Mouse (Mus musculus) stomach, postnatal 0 days (tissue): Measurements from ENCODE around the gene Traf6. TPM values are rescaled to one million over a fixed set of nuclear protein-coding genes. Genes with fewer than 3 reads are reported as not detected.

ENCODE experiments used
- ATAC-seq: fragments of 200-750 bp; cut with Nextera tagmentation; 2 replicates; pipeline ENCODE4 v1.8.0; 2017; ENCODE audit not compliant: low FRiP score, low TSS enrichment
- DNase-seq: peaks from one replicate; pipeline ENCODE4 v3.0.0-alpha.2; 2016; ENCODE audit warnings: low spot score
- H3K27ac ChIP-seq: fragments of 300-500 bp; sonication (generic); replicated peaks from 2 replicates; pipeline ENCODE4 v1.5.1; 2014; ENCODE audit warnings: mild to moderate bottlenecking, control low read depth
- H3K27me3 ChIP-seq: fragments of 300-500 bp; sonication (generic); 2 replicates; pipeline ENCODE4 v1.6.1; 2014; ENCODE audit warnings: low read length; ENCODE audit not compliant: control insufficient read depth, insufficient read depth
- H3K36me3 ChIP-seq: fragments of 300-500 bp; sonication (generic); 2 replicates; pipeline ENCODE4 v1.6.1; 2014; ENCODE audit warnings: low read length, mixed read lengths; ENCODE audit not compliant: control insufficient read depth, insufficient read depth
- H3K4me1 ChIP-seq: fragments of 300-500 bp; sonication (generic); replicated peaks from 2 replicates; pipeline ENCODE4 v1.6.1; 2014; ENCODE audit warnings: antibody characterized with exemption; ENCODE audit not compliant: control insufficient read depth, insufficient read depth
- H3K4me2 ChIP-seq: fragments of 300-500 bp; sonication (generic); replicated peaks from 2 replicates; pipeline ENCODE4 v1.6.1; 2014; ENCODE audit warnings: low read depth, mild to moderate bottlenecking, control low read depth, moderate library complexity
- H3K4me3 ChIP-seq: fragments of 300-500 bp; sonication (generic); 2 replicates; pipeline ENCODE4 v1.5.1; 2014; ENCODE audit warnings: low read depth, low read length, control low read depth
- H3K9ac ChIP-seq: fragments of 300-500 bp; sonication (generic); 2 replicates; pipeline ENCODE4 v1.6.1; 2014; ENCODE audit warnings: mild to moderate bottlenecking, low read length, control low read depth, mixed read lengths
- H3K9me3 ChIP-seq: fragments of 300-500 bp; sonication (generic); 2 replicates; pipeline ENCODE4 v1.6.1; 2016; ENCODE audit warnings: low read length; ENCODE audit not compliant: control insufficient read depth
- CTCF ChIP-seq: IDR thresholded peaks from 2 replicates; pipeline ENCODE4 v1.5.1; 2016; ENCODE audit warnings: antibody characterized with exemption, low read depth, mild to moderate bottlenecking, moderate library complexity
- EP300 ChIP-seq: optimal IDR thresholded peaks from 2 replicates; pipeline ENCODE3; 2016; ENCODE audit warnings: antibody characterized with exemption
- WGBS: fragments of 180-500 bp; shearing (Covaris S2); extraction: QIAGEN DNeasy Blood & Tissue Kit; methylation state at CpG from one replicate; pipeline ENCODE4 v1.1.7; 2014; 5-methylcytosine and 5-hydroxymethylcytosine counted together
- polyA plus RNA-seq: library from polyadenylated mRNA; unstranded; fragments of >200 nt; fragmentation: Nextera tagmentation; extraction: Ambion mirVana; gene quantifications from 2 replicates; pipeline ENCODE4 v1.2.1, GENCODE M21; 2015

Traf6 gene
- 4.4 and 4.5 TPM in 2 replicates for polyA plus RNA-seq

DNA sequence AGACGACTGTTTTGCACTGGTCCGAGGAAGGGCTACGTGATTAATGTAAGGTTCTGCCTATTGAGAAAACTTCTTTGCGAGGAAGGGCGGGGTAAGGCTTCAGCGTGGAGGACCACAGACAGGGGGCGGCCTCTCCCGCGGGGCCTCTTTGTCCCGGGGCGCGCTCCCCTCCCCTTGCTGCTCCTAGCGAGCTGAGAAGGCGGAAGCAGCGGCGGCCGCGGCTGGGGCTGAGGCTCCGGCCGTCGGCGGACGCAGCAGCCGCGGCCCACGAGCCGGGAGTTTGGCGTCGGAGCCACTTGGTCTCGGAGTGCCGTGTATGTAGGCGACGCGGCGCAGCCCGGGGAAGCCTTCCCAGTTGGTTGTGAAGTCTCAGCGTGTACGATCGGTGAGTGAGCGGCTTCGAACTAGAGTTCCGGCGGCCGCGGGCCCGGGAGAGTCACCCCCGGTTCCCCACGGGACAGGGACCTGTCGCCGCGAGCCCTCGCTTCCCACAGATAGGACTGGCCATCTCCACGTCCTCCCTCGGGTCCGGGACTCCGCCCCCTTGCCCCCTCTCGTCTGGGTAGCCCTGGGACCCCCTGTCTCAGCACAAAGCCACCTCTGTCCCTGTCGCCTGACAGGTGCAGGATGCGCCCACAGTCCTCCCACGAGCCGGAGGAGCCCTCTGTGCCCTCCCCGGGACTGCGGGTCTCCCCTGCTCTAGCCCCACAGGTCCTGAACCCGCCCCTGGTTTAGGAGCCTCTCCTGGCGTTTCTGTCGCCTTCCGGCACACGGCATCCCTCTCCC lies at the start of gene Traf6:
Gene Traf6 (plus strand): TSS at position 194 of the 786 bp plus-strand sequence.
- DNase-seq = peak; percentile 92
- Histone ChIP-seq H3K27ac (peak within 1 kb of the TSS; percentile 56), H3K4me1 (no peaks in the 10 kb centered on the region), H3K4me3 (peak within 1 kb of the TSS; percentile 99), H3K36me3 (no peaks in the 10 kb centered on the region; the same call in 1 of the 2 replicates), H3K9me3 (no peaks in the 10 kb centered on the region), H3K9ac (peak within 1 kb of the TSS; percentile 96), H3K4me2 (peak within 1 kb of the TSS; percentile 93), H3K27me3 (no peaks in the 10 kb centered on the region)
- peak; percentile 88 for TF ChIP-seq CTCF
- TF ChIP-seq EP300 = no peak
- ATAC-seq = peak; percentile 96
- under 1% methylated on average over 67 of the region's 68 CpGs for WGBS

DNA sequence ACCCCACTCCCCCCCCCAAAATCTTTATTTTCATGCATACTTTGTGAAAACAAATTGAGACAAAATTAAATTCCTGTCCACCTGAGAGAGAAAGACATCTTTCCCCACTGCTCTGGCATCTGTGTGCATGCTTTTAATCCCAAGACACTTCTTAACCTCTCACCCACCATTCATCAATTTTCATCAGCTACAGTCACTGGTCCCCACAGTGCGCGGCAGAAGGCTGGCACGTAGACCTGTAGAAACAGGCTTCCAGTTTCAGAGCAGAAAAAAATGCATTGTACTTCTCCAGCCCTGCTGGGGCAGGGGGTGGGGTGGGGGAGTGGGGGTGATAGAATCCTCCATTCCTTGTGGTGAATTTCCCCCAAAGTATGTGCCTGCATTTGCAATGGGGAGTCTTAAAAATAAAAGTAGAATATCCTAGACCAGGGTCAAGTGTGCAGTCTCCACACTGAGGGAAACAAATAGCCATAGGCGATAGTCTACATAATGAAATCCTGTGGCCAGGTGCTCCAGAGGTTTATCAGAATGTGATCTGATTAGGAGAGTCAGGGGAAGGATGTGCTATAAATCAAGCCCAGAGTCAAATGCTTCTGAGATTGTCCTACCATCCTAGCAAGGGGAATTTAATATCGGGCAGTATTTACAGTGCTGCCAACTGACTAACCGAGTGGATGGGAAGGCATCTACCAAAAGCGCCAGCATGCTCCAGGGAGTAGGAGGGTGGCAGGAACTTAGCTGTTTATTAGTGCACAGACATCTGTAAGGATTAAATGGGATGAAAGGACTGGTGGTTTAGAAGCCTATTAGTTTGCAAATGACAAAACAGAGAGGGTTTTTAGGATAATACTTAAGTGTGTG lies 39.0 kb upstream of the Traf6 start:
- no peak overlapping the region for H3K4me2 ChIP-seq
- WGBS = 33% methylated on average over 7 of the region's 7 CpGs
- TF ChIP-seq EP300 (no peak), CTCF (no peak)
- no peaks in the 10 kb centered on the region for H3K36me3 ChIP-seq
- no peak overlapping the region for H3K27ac ChIP-seq
- no peak for DNase-seq
- no peaks in the 10 kb centered on the region for H3K4me1 ChIP-seq
- H3K9me3 ChIP-seq = no peaks in the 10 kb centered on the region
- no peak overlapping the region for H3K9ac ChIP-seq
- H3K4me3 ChIP-seq = no peak overlapping the region
- no peak for ATAC-seq
- H3K27me3 ChIP-seq = no peaks in the 10 kb centered on the region

DNA sequence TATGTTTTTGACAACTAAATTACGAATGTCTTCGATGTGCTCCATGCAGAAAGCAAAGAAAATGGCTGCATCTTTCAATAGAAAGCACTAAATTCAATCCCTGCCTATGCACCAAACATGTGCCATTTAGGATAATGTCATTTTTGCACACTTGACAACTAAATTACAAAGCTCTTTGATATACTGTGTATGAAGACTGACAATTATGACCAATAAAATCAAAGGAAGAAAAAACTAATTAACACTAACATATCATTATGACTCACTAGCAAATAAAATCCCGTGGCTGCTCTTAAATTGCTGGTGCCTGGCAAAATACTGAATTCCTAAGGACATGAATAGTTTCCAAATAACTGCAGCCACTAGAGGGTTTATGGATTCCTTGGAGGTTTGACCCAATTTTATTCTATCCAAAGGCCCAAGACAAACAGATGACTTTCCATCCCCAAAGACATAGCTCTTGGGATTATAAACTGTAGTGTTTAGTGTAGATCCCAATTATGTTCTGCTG lies 38.3 kb upstream of the Traf6 start:
- ATAC-seq (no peak), DNase-seq (no peak)
- WGBS = 62% methylated on average over 3 of the region's 3 CpGs
- Histone ChIP-seq H3K4me3 (no peak overlapping the region), H3K9ac (no peak overlapping the region), H3K4me1 (no peaks in the 10 kb centered on the region), H3K27ac (no peak overlapping the region), H3K36me3 (no peaks in the 10 kb centered on the region), H3K4me2 (no peak overlapping the region), H3K27me3 (no peaks in the 10 kb centered on the region), H3K9me3 (no peaks in the 10 kb centered on the region)
- TF ChIP-seq CTCF = no peak
- no peak for TF ChIP-seq EP300

DNA sequence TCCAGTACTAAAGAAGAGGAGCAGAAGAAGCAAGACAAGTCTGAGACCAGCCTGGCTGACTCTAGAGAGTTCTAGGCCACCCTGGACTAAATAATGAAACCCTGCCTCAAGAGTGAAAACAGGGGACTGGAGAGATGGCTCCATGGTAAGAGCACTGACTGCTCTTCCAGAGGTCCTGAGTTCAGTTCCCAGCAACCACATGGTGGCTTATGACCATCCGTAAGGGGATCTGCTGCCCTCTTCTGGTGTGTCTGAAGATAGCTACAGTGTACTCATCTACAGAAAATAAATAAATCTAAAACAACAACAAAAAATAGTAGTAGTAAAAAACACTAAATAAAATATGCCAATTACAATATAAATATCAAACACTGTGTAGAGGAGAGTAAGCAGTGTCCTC lies 32.4 kb upstream of the Traf6 start:
- Histone ChIP-seq H3K9ac (no peak overlapping the region), H3K27me3 (no peaks in the 10 kb centered on the region), H3K4me1 (no peaks in the 10 kb centered on the region), H3K4me3 (no peak overlapping the region), H3K36me3 (no peaks in the 10 kb centered on the region), H3K4me2 (no peak overlapping the region), H3K27ac (no peak overlapping the region), H3K9me3 (no peaks in the 10 kb centered on the region)
- 91% methylated on average over 1 of the region's 1 CpGs for WGBS
- no peak for TF ChIP-seq EP300
- TF ChIP-seq CTCF = no peak
- no peak for DNase-seq
- ATAC-seq = no peak

DNA sequence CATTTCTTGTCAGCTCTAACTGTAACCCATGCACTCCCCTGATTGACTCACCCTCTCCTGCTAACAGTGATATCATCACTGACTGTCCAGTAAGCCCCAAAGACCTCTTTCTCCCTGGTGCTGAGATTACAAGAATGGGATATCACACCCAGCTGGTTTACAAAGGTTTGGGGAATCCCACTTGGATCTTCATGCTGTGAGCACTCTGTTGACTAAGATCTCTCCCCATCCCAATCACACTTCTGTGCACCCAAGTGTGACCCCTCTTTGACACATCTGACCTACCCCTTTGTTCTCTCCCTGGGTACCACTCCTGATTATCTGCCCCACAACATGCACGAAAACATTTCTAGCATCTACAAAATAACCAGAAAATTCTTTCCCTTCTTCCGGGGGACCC lies 29.9 kb upstream of the Traf6 start:
- no peak for DNase-seq
- no peaks in the 10 kb centered on the region for H3K27me3 ChIP-seq
- H3K9ac ChIP-seq = no peak overlapping the region
- no peak overlapping the region for H3K4me3 ChIP-seq
- WGBS = 78% methylated on average over 2 of the region's 2 CpGs
- no peaks in the 10 kb centered on the region for H3K4me1 ChIP-seq
- H3K36me3 ChIP-seq = no peaks in the 10 kb centered on the region
- H3K4me2 ChIP-seq = no peak overlapping the region
- no peak for TF ChIP-seq CTCF
- no peak for TF ChIP-seq EP300
- no peak overlapping the region for H3K27ac ChIP-seq
- no peak for ATAC-seq
- H3K9me3 ChIP-seq = no peaks in the 10 kb centered on the region
